Mouse (Mus musculus) MEL (cell line): ENCODE data around the gene Wdr72.

Source experiments
- CTCF ChIP-seq, 3 experiments: IDR thresholded peaks in 2 of 3; conservative IDR thresholded peaks in 1 of 3; 2 replicates each; pipeline ENCODE4 v1.5.1; 2011 to 2012; ENCODE audit warnings: low read length in 3 of 3, low read depth in 2 of 3, mild to moderate bottlenecking in 2 of 3, improper control_type of control experiment in 1 of 3, inconsistent platforms in 1 of 3, mixed read lengths in 1 of 3, moderate library complexity in 1 of 3; ENCODE audit not compliant: control insufficient read depth in 1 of 3, insufficient read depth in 1 of 3, poor library complexity in 1 of 3, severe bottlenecking in 1 of 3
- EP300 ChIP-seq, 2 experiments: IDR thresholded peaks; 2 replicates each; pipeline ENCODE4 v1.6.1; 2011; ENCODE audit warnings: improper control_type of control experiment in 2 of 2, low read length in 2 of 2, low read depth in 1 of 2, mild to moderate bottlenecking in 1 of 2
- JUND ChIP-seq: IDR thresholded peaks from 2 replicates; pipeline ENCODE4 v1.6.1; 2011; ENCODE audit warnings: low read depth, mild to moderate bottlenecking, improper control_type of control experiment, low read length
- NRF1 ChIP-seq: IDR thresholded peaks from 2 replicates; pipeline ENCODE4 v1.6.1; 2014; ENCODE audit warnings: low read depth, mild to moderate bottlenecking, inconsistent platforms, low read length, improper control_type of control experiment, moderate library complexity; ENCODE audit not compliant: poor library complexity, insufficient read depth, severe bottlenecking

DNA sequence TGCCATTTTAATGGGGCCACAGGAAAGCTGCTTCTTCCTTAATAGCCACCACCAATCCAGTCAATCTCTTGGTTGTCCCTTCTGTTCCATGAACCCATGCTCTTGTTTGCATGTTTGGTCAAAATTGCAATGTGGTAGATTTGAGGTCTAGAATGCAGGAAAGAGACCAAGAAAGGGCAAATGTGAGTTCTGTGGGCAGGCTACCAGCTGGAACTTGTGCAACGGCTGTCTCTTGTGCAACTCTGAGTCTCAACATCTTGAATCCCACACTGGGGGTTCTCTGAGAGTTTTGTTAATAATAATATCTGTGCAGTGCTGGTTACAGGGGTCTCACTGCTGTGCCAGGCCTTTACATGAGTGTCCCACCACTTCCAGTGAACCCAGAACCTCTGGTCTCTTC lies 208.6 kb downstream of the Wdr72 start:
- no peak for TF ChIP-seq CTCF (IDR thresholded peaks at IDR 0.05 in 2 of 3, conservative IDR thresholded peaks at IDR 0.05 in 1 of 3; ENCODE audit: control insufficient read depth in 1 of 3, insufficient read depth in 1 of 3, low read depth in 2 of 3, low read length in 3 of 3, poor library complexity in 1 of 3, severe bottlenecking in 1 of 3)
- TF ChIP-seq EP300 (IDR thresholded peaks at IDR 0.05; ENCODE audit: low read depth in 1 of 2, low read length in 2 of 2) = no peak
- TF ChIP-seq JUND = no peak
- TF ChIP-seq NRF1 = no peak
